Mouse (Mus musculus) lung, postnatal 10 days (tissue): ENCODE measurements around the gene Spata2.

ENCODE experiments used
- DNase-seq: peaks from one replicate; pipeline ENCODE4 v3.0.0; 2021

The Spata2 gene

DNA sequence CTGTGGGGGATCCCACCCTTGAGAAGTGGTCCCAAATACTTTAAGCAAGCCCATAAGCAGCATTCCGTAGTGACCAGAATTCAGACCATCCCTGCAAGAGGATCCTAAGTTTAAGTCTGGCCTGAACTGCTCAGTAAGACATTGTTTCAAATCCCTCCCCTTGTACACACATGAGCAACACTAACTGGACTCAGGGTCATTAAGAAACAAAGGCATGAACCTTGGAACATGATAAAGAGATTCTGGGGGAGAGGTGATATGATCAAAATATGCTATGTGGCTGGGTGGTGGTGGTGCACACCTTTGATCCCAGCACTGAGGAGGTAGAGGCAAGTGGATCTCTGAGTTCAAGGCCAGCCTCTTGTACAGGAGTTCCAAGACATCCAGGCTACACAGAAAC, 13.2 kb downstream of the Spata2 start:
- no peak for DNase-seq

DNA sequence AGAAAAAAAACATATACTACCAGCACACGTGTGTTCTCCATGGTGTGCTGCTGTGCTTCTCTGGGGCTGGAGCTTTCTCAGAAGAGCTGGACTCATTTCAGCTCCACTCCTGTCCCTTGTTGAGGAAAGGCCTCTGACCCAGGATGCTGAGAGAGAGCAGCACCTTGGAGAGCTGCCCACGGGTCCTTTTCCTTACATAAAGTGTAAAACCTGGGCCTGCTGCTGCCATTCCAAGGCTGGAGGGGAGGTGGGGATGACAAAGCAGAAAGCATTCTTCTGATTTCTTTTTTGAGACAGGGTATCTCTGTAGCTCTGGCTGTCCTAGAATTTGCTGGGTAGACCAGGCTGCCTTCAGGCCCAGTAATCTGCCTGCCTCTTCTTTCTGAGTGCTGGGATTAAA, 14.6 kb downstream of the Spata2 start:
- no peak for DNase-seq

DNA sequence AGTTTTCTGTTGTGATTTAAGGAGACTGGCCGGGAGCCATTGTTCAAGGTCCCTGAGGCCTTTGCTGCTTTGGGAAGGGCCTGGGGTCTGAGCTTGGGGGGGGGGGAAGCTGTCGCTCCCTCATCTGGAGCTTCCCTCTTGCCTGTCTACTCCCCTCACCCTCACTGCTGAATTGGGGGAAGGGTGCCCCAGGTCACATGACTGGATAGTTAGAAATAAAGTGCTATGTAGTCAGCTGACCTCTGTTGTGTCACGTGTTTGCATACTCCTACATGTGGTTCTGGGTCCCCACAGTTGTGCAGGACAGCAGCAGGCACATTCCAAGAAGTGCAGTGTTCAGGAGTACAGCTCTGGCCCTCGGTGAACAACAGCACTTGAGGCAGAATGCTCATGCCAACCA, 15.9 kb downstream of the Spata2 start:
- DNase-seq, result no peak

DNA sequence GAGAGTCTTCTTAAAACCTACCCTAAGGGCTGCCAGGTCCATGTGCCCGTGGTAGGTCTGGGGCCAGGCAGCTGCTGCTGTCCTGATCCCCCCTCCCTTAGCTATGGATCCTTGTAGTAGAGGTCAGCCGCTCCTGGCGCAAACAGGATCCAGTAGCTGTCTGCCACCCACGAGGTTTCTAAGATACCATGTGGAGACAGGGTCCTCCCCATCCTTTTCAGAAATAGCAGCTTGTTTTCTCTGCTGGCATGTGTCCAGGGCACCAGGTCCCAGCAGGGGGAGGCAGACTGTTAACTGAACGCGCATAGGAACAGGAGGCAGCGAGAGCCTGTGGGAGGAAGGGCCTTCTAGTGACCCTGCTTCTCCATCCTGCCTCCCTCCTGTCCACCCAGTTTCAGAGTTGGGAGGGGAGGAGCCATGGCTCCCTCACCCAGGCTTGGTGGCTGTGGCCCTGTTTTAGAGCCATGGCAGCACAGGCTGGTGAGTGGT, 16.4 kb downstream of the Spata2 start:
- peak; percentile 78 for DNase-seq

DNA sequence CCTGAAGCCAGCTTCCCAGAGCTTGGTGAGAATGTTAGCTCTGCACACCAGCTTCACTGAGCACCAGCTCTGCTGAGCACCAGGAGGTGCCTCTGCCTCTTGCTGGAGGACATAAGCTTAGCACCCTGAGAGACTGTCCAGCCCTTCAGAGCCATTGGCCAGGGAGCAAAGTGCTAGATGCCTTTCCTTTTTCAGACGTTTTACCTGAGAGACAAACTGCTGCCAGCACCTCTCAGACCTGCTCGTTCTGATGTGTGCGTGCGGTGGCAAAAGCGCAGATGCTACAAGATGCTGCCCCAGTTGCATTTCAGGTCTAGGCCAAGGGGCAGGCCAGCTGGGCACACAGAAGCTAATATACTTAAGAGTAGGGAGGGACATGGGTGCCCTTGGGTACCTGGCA, 17.1 kb downstream of the Spata2 start:
- DNase-seq, result no peak

DNA sequence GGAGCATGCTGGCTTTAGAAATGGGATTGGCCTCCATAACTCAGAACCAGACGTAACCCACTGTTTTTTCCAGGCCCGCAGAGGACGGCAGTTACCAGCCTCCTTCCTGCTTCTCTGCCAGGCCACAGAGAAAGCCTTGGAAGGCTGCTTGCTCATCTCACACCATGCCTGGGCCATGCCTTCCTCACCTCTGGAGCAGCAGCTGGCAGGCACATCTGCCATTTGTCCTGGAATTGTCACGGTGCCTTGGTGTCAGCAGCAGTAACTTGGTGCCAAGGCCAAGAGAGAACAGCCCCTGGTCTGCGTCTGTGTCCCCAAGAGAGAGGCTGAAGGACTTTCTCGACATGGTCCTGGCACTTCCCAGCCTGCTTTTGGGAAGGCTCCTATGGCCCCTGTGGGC, 18.5 kb downstream of the Spata2 start:
- DNase-seq, result no peak

DNA sequence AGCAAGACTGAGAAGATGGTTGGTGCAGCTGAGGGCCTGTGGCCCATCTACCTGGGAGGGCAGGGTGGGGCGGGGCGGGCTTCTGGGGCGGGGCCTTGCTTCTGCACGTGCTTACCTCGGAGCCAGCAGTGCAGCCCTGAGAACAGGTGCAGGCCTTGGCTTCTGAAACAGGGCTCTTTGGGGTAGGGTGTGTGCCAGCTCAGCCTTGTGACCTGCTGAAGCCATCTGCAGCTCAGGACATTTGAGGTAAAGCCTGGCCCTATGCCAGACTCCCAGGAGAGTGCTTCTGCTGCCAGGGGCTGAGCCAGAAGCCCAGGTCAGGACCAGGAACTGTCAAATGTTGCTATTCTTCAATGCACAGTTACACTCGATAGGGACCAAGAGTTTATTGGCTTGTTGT, 21.1 kb downstream of the Spata2 start:
- DNase-seq, result no peak

DNA sequence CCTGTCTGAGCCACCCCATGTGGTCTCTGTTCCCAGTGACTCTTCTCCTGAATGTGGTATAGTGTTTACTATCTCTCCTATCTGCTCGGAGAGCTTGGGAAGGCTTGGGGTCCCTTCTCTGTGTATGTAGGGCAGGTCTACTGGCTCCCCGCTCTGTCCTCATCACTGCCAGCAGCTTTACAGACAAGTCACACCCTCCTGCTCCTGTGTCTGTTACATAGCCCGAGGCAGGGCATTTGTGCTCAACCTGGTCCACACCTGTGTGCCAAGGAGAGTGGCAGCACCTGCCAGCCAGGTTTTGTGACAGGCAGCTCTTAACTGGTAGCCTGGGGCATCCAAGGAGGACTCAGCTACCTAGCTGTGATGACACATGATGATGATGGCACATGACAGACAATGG, 22.1 kb downstream of the Spata2 start:
- no peak for DNase-seq

DNA sequence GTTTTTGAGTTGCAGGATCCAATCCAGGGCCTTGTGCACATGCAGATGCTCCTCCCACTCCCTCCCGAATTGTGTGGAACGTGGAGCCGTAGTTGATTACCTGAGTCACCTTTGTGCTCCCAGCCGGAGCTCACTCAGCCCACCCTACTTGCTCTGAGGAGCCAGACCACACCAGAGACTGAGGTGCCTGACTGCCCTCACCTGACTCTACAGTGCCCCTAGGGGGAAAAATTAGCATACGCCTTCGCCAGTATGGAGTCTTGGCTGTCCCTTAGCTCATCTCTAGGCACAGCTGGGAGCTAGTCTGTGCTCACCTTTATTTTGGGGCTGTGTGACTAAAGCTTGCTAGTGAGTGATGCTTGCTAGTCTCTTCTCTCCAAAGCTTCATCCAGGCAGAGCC, 24.2 kb downstream of the Spata2 start:
- DNase-seq, result no peak

DNA sequence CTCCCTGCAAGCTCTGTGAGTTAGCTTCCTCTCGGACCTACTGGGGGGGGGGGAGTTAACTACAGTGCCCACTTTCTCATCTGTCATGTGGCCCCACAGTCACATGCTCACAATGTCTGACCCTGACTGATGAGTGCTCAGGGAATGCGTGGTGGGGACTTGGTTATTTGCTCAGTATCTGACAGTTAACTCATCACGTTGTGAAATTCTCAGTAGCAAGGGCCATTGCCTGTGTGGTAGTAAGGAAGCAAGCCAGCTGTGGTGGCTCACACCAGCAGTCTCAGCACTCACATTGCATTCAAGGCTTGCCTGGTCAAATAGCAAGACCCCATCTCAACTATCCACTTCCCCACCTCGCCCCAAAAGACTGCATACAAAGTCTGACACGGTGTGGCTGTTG, 25.5 kb downstream of the Spata2 start:
- no peak for DNase-seq

DNA sequence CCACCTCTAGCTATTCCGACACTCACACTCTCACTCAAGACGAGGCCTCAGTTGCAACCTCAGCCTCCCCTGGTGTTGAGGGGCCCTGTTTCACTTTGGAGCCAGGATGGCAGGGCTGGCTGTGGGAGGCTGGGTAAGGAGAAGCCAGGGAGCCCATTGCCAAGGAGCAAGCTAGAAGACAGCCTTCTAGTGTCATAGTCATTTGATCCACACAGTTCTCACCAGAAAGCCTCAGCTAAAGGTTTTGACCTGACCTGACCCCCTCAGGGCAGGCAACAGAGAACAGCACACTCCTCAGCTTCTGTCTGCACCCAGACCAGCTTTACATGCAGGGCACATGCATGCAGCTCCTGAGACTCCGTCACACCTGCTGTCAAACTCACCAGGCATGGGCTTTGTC, 26.7 kb downstream of the Spata2 start:
- DNase-seq, result no peak

DNA sequence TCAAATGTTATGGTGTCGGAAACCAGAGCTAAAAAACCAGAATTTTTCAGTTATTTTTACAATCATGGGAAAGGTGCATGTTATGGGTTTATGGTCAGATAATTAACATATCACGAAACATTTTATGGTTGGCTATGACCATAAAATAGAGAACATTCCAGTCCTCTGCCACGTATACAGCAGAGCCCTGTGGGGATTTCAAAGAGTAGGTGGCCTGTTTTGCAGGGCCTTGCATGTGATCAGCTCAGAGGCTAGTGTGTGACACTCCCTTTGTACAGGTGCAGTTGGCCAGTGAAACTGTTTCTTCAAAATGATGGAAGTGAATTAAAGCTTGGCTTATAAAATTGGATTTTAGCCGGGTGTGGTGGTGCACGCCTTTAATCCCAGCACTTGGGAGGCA, 28.9 kb downstream of the Spata2 start:
- DNase-seq, result no peak

DNA sequence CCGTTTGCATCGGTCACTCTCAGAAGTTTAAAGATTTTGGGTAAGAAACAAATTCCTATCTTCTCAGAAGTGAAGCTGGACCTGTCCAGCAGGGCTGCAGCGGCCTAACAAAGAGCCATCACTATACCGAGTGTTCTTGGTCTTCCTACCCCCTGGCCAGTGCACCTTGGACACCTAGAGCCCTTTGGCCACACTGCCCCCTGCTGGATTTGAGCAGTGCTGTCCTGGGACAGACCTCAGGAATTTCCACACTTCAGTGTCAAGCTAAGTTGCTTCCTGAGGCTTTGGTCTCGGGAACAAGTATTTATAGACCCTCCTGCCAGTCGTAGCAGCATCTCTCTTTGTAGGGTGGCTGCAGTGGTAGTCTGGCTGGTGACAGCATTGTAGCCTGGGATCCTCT, 29.7 kb downstream of the Spata2 start:
- peak; percentile 78 for DNase-seq

DNA sequence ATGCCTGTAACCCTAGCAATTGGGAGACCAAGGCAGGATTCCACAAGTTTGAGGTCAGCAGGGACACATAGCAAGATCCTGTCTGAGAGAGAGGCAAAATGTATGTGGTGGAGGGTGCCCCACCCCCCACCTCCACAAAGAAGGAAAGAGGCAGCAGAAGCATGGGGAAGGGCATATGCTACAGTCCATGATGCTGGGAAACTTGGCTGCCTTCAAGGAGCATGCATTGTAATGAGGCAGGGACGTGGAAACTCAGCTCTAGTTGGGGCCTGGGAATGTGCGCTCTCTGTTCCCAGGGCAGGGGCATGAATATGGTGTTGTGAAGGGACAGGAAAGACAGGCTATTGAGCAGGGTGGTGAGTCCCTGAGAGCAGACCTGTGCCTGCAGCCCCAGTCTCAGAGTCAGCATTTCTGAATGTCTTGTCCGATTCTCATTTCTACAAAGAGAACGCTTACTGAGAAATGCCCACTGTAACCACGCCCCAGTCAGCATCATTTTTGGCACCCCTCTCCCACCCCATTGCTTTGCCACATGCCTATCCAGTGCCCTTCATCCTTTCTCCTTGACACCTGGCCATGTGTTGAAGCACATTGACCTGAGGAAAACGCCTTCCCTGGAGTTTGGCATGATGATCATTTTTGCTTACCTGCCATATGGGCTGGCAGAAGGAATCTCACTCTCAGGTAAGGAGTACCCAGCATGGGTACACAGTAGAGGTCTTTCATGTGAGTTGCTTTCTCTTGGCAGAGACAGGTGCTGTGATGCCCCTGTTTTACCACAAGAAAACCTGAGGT, 33.4 kb downstream of the Spata2 start:
- no peak for DNase-seq

DNA sequence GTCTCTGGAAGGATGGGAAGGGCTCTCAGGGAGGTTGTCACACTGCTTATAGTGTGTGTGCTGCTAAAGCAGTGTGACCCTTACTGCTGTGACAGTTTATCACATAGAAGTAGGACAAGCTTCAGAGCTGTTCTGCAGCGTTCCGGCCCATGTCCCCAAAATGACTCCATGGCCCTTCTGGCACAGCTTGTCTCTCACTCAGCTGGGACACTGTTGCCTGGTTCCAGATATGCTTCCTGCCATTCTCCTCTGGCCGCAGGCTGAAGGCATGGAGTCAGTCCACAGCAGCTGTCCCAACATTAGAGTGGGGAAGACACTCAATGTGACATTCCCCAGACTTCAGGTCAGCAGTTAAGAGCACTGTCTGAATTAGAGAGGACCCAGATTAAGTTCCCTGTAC, 34.1 kb downstream of the Spata2 start:
- no peak for DNase-seq

DNA sequence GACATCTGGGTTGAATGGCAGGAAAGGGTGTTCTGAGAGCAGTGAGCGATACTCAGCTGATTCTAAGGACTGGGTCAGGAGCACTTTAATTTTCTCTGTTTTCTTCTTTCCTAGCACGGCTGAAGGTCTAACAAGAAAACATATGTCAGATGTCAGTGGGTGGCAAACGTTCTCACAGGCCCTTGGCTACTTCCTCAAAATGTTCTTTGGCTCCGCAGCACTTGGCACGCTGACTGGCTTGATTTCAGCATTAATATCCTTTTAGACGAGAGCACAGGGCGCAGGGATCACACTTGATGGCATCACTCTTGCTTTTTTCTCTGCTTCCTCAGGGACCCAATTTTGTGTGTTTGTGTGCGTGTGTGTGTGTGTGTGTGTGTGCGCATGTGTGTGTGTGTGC, 35.5 kb downstream of the Spata2 start:
- no peak for DNase-seq

DNA sequence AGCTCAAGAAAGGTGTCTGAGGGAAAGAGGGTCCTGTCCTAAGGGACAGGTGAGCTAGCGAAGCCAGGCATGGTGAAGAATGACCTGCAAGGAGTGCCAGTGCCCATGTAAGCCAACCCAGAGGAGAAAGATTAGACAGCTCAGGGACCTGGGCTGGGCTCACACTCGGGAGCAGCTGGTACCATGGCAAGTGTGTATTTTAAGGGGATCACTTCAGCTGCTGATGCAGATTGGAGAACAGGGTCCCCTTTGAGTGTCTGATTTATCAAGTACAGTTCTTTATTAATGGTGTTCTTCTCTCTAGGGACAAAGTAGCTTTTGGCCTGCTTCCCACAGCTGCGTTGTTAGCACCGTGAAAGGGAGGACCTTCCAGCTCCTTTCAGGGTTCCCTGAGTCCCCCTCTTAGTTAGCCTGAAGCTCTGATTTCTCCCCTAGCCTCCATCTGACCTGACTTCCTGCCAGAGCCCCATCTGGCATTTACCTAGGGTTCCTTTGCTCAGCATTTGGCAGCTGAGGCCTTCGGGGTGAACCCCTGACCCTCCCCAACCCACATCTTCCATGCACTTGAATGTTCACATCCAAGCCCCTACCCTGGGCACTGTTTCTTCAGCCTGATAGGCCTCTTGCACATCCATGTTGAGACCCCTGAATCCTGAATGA, 36.2 kb downstream of the Spata2 start:
- no peak for DNase-seq

DNA sequence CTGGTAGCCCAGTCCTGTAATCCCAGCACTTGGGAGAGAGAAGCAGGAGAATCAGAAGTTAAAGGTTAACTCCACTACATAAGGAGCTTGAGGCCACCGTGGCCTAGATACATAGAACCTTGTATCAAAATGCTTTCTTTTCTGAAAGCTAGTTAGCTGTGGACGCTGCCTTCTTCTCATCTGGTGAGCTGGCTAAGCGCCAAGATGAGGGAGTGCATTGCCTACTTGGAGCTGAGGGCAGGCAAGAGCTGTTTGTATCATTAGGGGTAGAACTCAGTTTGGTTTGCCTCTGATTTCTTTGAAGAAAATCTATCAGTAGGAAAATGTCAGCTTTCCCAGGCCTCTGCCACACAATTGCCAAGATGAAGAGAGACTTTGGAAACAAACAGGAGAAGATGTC, 38.9 kb downstream of the Spata2 start:
- DNase-seq, result no peak

DNA sequence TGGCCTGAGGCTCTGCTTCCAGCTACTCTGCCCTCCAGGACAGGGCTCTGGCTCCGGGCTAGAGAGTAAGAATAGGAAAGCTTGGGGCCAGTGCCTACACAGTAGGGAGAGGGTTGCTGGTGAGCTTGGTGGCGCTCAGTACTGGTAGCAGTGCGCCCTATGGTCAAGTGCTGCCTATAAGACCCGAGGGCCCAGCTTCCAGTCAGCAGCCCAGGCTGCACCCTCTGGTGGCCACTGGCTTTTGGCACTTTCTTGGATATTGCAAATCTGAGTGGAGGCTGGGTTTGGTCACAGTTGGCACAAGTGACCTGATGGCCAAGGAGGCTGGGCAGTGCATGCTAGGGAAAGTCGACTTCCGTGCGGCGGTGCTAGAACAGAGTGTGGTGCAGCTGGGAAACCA, 42.0 kb downstream of the Spata2 start:
- DNase-seq, result no peak

DNA sequence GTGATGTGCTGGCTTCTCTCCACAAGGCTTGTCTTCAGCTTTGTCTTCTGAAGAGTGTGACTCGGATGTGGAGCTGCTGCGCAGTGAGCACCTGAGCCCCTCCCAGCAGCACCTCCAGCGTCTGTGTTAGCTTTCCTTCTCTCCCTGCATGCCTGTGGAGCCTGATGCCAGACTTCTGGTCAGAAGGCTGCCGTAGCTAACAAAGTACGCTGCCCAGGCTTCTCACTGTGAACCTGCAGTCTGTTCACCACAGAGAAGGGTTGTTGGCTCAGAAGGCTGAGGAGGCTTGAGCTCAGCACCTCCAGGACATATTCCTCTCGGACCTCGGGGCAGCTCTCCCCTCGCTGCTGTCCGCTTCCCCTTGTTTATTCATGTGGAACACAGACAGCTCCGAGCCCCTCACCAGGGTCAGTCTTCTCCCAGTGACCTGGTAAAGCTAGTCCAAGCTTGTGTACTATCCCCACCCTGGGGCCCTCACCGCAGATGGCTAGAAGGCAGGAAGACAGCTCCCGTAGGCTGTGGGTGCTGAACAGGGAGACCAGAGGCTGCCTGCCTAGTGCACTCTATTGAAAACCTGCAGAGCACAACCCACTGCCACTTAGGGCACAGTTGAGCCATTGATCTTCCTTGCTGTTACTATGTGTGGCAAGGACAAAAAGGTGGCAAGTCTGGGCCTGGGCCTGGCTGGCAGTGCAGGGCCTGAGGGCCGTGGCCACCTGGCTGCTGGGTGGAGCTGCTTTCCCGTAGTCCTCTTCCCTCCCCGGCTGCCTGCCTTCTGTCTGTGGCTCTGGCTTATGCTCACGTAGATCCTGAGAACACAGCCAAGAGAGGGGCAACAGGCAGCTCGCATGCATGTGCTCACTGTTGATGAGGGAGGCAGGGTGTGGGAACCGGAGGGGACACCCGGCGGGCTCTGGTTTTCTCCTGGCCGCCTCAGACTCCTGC, 43.1 kb downstream of the Spata2 start:
- no peak for DNase-seq

DNA sequence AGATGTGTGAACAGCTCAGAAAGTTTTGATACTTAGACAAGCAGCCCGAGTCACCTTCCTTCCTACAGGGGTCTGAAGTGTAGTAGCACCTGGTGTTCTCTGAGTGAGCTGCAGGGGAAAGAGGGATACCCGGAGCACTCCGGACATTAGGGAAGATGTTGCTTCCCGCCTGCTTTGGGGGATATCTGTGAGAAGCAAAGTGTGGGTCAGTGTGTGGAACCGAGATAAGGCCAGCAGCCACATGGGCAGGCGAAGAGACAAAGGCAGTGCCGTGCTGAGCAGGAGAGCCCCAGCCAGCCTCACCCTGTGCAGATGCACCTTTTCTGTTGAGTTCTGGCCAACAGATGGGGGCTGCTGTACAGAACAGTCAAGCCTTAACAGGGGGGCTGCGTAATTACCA, 45.1 kb downstream of the Spata2 start:
- DNase-seq, result no peak

DNA sequence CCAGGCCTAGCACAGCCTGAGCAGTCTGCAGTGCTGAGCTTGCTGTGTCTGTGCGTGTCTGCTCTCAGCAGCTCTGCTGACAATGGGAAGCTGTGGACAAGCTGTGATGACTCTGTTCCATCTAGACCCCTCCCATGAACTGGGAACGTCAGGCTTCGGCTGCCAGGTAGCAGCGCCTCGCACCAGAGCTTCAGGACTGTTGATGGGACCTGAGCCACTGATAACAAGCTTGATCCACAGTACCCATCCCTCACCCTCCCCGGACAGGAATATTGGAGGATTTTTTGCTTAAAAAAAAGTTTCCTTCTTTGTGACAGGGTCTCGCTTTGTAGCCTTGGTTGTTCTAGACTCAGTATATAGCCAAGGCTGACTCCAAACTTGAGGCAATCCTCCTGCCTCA, 45.5 kb downstream of the Spata2 start:
- DNase-seq, result no peak

DNA sequence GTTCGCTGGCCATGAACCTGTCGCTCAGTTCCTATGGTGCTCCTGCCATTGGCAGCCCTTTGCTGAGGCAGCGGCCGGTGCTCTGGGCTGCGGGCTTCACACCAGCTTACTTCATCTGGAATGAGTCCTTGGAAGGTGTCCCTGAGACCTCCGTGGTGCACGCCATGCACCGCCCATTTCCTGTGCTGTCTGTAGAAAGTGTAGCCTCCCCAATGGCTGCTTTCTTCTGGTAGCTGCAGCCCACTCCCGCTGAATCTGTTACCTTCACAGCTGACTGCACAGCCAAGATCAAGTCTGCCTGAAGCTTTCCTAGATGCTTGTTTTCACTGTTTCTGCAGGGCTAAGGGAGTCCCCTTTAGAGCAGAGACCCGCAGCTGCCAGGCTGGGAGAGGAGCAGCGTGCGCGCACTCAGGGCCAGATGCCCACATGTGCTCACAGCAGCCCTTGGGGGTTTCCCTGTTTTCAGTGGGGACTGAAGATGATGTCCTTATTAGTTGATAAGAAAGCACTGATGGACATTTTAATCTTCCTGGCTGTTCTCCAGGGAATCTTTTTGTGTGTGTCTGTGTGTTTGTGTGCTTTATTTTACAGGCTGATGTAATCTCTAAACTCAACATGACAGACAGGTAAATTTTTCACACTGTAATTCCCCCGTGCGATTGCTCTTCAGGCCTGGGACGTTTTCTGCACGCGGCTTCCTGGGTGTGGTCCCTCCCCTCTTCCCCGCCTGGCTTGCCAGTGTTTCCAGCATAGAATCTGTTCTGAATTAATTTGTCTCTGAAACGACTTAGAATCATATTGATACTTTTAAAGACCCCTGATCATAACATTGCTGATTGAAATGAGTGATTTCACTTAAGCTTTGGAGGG, 46.5 kb downstream of the Spata2 start:
- no peak for DNase-seq
